Mouse (Mus musculus): ENCODE data around the gene Mthfd2.

The Mthfd2 gene

DNA sequence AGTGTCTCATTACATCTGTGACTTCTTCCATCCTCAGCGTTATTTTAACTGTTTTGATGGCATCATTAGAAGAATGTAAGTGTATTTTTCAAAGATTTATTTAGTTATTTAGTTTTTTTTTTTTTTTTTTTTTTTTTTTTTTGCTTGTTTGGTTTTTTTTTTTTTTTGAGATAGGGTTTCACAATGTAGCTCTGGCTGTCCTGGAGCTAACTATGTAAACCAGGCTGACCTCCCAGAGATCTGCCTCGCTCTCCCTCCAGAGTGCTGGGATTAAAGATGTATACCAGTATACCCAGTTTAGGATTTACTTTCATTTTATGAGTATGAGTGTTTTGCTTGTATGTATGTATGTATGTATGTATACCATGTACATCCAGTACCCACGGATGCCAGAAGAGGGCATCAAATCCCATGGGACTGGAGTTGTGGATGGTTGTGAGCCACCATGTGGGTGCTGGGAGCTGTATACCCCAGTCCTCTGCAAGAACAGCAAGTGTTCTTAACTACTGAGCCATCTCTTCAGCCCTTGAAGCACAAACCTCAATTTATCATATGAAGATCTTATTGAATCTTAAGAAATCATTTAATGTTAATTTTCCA is 2.0 kb upstream of the Mthfd2 start:
- no peak for DNase-seq

DNA sequence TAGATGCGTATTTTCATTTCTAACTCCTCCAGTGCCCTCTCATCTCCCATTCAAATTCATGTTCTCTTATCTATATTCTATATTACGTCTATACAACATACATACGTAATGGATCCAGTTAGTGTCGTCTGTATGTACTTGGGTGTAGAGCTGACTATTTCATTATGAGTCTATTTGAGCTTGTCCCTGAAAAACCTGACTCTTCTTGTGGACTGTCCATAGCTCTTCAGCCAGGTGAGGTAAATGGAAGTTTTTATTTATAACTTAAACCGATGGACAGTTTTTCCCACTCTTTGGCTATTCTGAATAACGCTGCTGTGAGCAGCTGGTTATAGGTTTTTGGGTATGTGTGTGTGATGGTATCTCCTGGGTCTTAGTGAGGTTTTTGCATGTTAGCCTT is 1.1 kb upstream of the Mthfd2 start:
- no peak for DNase-seq

DNA sequence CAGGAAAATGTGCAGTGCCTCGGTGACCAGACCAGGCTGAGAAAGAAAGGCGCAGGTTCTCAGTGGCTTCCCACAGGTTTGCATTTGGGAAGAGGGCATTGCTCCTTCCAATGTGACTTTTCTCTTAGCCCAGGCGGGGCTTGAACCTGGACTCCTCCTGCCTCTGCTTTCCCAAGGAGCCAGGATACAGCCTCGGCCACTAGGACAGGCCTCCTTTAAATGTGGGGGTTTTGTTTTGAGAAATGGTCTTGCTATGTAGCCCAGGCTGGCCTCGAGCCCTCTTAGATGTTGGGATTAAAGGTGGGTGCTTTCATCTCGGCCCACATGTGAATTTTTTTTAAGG is 657 bp upstream of the Mthfd2 start:
- no peak for DNase-seq

DNA sequence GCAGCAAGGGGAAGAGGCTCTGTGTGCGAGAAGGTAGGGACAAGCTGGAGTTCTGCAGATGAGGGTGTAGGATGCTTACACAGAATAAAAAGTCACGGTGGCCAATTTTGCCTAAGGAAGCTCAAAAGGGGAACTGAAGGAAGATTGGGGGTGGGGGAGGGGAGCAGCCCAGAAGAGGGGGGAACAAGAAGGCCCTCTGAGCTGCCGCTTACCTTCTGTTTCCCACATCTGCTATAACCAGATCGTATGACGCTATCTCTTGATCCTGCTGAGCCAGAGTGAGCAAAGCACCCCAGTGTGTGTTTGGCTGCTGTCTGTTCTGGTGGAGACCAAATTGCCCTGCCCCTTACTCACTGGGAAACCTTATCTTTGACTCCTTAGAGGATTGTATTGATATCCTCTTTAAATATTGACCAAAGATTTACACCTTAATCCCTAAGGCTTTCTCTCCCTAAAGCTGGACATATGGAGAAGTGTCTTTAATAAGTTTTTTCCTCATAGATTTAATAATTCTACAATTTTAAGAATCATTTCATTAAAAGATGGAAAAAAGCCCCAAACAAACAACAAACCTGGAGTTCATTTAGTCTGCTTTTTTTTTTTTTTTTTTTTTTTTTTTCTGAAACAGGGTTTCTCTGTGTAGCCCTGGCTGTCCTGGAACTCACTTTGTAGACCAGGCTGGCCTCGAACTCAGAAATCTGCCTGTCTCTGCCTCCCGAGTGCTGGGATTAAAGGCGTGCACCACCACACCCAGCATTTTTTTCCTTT is 1.9 kb downstream of the Mthfd2 start:
- no peak for DNase-seq

DNA sequence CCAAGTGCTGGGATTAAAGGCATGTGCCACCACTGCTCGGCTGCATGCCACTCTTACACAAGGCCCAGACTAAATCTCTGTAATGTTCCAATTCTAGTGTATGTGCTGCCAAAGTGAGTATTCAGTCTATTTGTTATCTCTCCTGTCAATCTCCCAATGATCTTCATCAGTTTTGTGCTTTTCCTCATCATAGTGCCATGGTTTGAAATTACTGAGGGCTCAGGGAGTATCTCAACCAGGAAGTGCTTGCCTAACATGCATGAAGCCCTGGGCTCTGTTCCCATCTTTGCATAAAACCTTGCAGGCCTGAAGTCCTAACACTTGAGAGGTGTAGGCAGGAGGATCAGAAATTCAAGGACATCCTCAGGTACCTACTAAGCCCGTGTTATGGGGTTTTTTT is 2.9 kb downstream of the Mthfd2 start:
- DNase-seq: no peak

DNA sequence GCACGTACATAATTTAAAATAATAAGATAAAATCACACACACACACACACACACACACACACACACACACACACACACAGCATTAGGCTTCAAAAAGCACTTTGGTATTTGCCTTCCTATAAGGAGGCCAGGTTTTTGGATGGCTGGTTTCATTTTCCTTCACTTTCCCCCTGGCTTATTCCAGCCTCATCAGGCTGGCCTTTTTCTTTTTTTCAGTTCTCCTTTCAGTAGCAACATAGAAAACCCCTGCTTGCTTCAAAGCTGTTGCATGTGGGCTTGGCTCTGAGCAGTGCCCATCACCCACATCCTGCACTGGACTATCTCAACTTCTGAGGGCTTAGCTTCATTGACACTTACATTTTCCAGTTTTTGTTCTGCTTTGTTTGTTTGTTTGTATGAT is 3.8 kb downstream of the Mthfd2 start:
- DNase-seq: no peak

DNA sequence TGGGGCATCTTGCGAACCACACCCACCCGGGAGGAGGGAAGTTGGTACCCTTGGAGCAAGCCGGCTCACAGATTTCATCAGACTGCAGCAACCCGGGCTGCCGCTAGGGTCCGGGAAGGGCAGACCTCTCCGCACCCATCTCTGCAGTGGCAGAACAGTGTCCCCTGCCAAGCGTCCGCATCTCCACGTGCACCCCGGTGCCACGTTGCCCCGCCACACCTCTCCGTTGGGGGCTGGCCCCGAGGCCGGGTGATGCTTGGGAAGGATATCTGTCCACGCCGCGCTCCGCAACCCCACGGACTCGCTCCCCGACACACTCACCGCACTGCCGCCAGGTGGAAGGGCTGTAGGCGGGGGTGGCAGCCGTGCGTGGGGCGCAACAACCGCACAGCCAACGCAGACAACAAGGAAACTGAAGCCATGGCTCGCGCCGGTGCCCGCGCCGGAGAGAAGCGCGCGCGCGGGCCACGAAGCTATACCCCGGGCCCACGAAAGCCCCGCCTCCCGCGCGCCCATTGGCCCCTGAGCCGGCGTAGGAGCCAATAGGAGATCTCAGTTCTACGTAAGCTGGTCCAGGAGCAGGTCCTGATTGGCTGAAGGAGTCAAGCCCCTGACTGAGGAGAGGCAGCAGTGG is 8.5 kb downstream of the Mthfd2 start:
- peak; percentile 89 to 91 for DNase-seq

DNA sequence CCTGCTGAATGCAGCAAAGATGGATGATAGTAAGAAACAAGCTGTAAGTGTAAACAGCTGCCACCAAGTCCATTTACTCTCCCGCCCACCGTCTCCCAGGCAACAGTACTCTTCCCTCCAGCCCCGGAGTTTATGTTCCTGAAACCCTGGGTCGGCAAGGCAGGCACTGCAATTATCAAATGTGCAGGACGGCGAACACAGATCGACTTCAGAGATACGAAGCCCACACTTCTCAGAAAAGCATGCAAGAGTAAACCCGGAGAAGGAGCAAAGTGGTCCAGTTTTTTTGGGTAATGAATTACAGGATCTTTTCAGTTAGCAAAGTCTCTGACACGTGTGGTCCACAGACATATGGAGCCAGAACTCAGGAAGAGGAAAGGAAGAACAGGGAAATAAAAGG is 9.7 kb downstream of the Mthfd2 start:
- DNase-seq: peak in 1 of 2 experiments; percentile 17

DNA sequence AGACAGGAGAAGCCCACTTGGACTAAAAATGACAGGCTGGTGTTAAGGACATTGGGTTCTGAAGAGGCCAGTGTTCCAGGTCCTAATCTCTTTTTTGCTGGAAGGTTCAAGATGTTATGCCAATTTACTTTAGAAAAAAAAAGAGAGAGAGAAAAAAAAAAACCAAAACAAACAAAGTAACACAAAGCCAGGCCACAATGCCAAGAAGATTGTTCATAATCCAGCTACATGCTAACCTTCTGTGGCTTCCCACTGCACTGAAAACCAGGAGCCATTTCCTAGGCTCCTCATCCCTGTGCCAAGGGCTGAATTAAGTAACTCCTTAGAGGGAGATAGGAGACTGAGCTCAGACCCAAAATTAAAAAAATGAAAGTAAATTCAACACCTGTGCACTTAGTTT is 10.4 kb downstream of the Mthfd2 start:
- DNase-seq: no peak

DNA sequence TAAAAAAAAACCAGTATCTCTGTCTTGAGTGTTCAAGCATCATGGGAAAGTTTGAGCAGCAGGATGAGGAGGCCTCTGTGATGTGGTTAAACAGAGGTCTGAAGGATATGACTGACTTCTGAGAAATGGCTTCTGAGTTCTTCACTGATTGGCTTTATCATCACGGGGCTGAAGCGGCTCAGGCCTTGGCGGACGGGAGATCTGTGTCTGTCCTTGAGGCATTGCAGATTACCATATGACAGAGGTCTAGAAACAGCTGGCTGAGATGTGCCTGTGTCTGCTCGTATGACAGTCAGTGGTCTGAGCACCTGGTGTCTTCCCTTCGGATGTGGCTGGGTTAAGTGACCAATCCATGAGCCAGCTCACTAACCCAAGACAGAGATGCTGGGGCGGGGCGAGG is 13.2 kb downstream of the Mthfd2 start:
- DNase-seq: no peak

DNA sequence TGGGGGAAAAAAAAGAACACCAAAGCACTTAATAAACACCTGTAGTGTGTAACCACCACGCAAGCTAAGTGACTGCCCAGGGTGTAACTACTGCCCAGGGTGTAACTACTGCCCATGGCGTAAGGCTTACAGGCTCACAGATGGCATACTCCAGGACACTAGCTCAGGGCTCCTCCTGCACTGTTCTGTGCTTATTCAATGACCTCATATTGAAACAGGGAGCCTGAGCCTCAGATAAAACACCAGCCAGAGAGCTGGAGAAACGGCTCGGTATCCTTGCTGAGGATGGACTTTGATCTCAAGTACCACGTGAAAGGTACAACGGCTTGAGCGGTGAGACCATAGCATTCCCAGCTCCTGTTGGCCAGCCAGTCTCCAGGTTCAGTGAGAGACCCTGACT is 13.7 kb downstream of the Mthfd2 start:
- peak in 1 of 2 experiments; percentile 20 for DNase-seq

DNA sequence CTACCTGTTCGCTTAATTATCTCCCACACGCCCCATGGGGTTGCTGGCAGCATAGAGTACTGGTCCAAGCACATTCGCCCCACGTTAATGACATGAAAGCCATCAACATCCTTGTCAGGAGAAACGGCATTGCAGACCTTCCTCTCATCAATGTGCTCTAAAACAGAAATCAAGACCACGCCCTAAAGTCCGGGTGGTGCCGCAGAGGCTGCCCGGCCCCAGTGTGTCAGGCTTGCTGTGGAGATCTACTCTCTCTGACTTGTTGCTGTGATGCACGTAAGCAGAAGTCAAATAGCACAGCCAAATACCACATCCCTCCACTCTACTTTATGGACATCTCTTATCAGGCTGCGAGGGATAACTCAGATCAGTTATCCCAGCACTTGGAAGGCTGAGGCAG is 14.5 kb downstream of the Mthfd2 start:
- no peak for DNase-seq

DNA sequence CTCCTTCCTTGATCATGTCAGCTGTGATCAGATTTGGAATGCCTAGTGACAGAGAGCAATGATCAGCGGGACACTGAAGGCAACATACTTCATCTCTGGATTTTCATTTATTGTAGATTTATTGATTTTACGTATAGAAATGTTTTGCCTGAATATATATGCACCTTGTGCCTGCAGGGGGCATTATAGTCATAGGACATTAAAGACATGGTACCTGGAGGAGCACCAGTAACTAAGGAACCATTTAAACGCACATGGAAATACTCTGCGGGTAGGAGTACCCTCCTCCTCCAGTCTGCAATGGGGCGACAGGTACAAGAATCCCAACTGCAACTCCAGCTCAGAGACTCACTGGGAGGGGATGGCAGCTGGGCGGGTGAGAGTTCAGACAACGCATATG is 16.7 kb downstream of the Mthfd2 start:
- DNase-seq: no peak

DNA sequence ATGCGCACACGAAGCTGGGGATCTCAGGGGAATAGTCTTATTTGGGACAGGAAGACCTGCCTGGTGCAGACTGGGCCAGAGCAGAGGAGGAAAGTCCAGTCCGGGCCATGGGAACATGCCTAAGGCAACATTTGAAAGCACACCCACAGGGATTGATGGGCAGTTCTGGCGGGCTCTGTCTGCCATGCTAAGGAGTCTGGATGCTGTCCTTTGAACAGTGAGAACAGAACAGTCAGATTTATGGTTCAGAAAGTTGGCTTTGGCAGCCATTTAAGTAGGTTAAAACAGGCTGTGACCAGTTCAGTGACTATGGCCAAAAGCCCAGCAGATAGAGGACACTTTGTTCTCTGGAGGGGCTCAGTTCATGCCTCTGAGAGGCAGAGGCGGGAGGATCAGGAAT is 23.4 kb downstream of the Mthfd2 start:
- DNase-seq: peak; percentile 22 to 25

DNA sequence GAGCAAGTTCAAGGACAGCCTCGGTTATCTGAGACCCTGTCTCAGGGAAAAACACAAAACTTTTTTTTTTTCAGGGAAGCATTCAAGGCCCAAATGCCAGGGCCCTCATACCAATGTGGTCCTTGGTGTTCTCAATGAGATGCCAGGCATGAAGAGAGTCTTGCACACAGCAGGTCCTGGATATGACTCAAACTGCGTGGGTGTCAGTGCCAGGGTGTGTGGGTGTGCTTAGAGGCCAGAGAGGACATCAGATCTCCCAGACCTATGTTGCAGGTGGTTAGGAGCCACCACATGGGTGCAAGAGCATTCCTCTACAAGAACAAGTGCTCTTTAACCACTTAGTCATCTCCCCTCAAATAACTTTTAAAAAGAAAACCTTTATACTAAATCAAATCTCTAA is 24.4 kb downstream of the Mthfd2 start:
- no peak for DNase-seq

DNA sequence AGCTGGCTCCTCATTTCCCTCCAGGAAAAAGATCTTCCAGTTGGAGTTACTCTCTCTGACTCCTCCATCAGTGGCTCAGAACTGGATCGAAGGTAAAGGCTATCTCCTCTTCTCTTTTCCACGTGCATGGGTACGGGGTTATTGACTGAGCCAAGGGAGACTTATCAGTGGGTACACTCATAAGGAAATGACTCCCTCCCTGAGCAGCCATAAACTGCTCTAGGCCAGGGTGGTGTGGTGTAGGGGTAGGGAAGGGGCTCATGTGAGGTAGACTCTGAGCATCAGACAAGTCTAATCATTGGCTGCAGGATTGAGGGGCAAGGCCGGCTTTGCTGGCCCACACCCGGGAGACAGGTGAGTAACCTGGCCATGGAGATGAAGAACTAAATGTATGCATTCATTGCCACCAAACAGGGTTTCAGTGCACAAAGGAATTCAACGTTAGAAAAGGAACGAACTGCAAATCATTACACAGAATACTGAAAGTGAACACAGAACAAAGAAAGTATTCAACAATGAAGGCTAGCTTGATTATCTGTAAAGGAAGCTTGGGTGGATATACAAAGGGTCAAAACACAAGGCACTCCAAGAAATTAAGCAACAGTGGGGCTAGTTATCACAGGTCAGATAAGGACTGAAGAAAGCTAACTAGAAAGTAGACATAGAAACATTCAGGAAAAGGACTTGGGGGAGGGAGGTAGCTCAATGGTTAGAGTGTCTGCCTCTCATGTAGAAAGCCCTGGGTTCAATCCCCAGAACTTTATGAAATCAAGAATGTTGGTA is 25.1 kb downstream of the Mthfd2 start:
- DNase-seq: no peak

DNA sequence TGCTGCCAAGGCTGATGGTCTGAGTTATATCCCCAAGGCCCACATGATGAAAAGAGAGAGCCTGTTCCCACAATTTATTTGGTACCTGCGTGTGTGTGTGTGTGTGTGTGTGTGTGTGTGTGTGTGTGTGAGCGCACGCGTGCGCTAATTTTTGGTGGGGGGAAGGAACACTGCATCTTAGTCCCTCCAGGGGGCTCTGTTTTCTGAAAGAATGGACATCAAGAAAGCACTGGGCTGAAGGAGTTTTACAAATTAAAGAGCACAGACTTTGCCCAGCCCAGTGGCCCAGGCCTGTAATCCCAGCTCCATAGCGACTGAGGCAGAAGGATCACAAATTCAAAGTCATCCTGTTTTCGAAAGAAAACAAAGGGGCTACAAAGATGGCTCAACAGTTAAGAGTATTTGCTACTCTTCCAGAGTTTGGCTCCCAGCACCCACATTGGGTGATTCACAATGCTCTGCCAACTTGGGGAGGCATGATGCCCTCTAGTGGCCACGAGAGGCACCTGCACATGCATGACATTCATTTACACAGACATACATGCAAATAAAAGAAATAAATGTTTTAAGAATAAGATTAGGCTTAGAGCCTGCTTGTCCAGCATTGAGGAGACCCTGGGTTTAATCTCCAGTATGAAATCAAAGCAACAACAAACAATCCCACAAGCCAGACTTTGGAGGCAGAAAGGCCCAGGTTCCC is 45.3 kb downstream of the Mthfd2 start:
- DNase-seq: peak in 1 of 2 experiments; percentile 11

DNA sequence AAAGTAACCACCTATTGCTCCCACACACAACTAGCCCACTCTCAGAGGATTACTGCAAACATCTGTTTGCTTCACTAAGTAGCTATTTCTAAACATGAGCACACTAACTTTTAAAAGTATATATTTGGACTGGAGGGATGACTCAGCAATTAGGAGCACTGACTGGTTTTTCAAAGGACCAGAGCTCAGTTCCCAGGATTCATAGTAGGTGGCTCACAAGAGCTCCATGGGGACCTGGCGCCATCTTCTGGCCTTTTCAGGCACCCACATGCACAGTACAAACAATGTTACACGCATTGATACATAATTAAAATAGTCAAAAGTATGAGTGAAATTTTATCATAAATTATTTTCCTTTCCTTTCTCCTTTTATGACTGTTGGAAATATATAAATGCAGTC is 46.8 kb downstream of the Mthfd2 start:
- DNase-seq: peak in 1 of 2 experiments; percentile 57

DNA sequence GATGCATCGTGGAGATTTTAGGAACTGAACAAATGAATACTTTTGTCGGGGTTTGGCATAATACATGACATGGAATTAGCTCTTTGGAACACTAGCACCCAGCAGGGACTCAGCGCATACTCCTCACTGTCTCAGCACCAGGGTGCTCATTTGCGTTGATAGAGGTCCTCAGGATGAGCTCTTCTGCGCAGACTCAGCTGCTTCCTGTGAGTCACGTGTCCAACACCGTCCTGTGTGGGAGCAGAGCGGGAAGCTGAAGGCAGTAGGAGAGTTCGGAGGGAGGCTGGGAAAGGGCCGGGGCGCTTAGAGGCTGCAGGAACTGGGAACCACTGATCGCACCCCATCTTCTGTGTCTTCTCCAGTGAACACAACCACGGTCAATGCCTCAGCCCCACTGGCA is 48.6 kb downstream of the Mthfd2 start:
- DNase-seq: no peak

DNA sequence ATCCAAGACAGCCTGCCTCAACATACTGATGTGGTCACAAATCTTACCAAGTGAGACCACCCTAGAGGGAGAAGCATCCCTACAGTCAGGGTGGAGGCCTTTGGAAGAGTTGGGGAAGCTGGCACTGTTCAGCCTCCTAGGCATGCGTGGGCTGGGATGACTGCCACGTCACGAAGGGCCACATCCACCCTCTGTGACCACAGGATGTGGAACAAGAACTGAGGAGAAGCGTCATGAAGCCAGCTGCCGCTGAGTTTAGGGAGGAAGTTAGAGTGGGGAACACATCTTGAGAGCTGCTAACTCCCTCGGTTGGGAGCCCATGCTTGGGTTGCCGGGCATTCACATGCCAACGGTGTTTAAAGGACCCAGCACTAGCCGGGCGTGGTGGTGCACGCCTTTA is 52.0 kb downstream of the Mthfd2 start:
- DNase-seq: no peak

DNA sequence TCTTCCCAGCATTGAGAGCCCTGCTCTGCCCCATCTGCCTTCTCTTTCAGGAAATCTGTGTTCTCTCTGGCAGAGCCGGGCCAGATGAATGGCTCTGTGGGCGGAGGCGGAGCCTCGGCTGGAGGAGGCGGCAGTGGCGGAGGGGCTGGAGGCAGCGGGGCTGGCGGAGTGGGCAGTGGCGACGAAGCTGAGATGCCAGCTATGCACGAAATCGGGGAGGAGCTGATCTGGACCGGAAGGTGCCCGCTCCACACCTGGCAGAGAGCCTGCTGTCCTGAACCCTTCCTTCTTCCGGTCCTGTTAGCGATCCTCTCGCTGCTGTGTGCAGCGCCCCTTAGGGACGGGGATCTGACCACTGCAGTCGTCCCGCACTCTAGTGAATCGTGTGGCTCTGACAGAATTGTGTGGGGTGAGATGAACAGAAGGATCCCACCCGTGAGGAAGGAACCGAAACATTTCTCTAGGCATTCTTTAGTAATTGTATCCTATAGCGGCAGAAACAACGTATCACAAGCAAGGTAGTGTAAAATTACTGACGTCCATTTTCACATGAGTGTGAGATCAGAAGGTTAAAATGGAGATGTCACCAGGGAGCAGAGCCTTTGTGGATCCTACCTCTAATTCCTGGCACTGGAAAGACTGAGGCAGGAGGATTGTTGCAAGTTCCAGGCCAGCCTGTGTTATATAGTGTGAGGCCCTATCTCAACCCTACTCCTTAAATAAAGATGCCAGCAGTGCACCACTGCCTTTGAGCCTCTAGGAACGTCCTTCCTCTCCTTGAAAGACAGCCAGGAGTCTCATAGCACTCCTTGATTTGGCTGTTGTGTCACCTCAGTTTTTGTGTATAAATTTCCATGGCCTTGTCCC is 57.3 kb downstream of the Mthfd2 start:
- peak; percentile 91 to 94 for DNase-seq

DNA sequence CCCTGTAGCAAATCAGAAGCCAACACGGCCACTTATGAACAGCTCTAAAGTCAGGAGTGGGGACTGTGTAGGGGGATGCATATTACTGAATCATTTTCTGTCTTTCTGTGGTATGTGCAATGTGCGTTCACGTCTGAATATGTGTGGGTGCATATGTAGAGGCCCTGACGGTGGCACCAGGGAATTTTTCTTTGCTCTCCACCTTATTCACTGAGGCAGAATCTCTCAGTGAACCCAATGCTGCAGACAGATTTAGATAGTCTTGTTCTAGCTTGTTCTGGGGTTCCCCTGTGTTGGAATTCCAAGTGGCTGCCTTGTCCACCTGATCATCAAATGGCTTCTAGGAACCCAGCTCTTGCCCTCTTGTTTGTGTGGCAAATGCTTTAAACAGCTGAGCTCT is 58.1 kb downstream of the Mthfd2 start:
- DNase-seq: no peak
